Mouse (Mus musculus) midbrain, embryonic 16.5 days (tissue): ENCODE measurements around the gene Gm49318. TPM values are rescaled to one million over a fixed set of nuclear protein-coding genes. Genes with fewer than 3 reads are reported as not detected.

Source experiments
- ATAC-seq: fragments of 200-750 bp; cut with Nextera tagmentation; 2 replicates; pipeline ENCODE4 v1.8.0; 2017; ENCODE audit warnings: moderate TSS enrichment
- H3K27ac ChIP-seq: fragments of 300-500 bp; sonication (generic); 2 replicates; pipeline ENCODE4 v1.5.1; 2014; ENCODE audit warnings: mild to moderate bottlenecking, low read length, mixed read lengths
- H3K27me3 ChIP-seq: fragments of 300-500 bp; sonication (generic); 2 replicates; pipeline ENCODE4 v1.6.1; 2014; ENCODE audit warnings: low read depth, low read length, mixed read lengths; ENCODE audit not compliant: control insufficient read depth, insufficient read depth
- H3K36me3 ChIP-seq: fragments of 300-500 bp; sonication (generic); 2 replicates; pipeline ENCODE4 v1.6.1; 2014; ENCODE audit warnings: mild to moderate bottlenecking, low read length, moderate library complexity, mixed read lengths; ENCODE audit not compliant: control insufficient read depth, insufficient read depth
- H3K4me1 ChIP-seq: fragments of 300-500 bp; sonication (generic); 2 replicates; pipeline ENCODE4 v1.6.1; 2014; ENCODE audit warnings: mild to moderate bottlenecking, low read length, mixed read lengths; ENCODE audit not compliant: control insufficient read depth, insufficient read depth
- H3K4me2 ChIP-seq: fragments of 300-500 bp; sonication (generic); 2 replicates; pipeline ENCODE4 v1.6.1; 2014; ENCODE audit warnings: mild to moderate bottlenecking, low read length, mixed read lengths
- H3K4me3 ChIP-seq: fragments of 300-500 bp; sonication (generic); 2 replicates; pipeline ENCODE4 v1.5.1; 2014; ENCODE audit warnings: low read depth, mild to moderate bottlenecking, low read length, moderate library complexity, mixed read lengths
- H3K9ac ChIP-seq: fragments of 300-500 bp; sonication (generic); 2 replicates; pipeline ENCODE4 v1.6.1; 2014; ENCODE audit warnings: low read depth, low read length, mixed read lengths
- H3K9me3 ChIP-seq: fragments of 300-500 bp; sonication (generic); replicated peaks from 2 replicates; pipeline ENCODE4 v1.6.1; 2014; ENCODE audit warnings: mild to moderate bottlenecking, low read length, mixed read lengths; ENCODE audit not compliant: control insufficient read depth, poor library complexity, severe bottlenecking
- WGBS: fragments of 180-500 bp; shearing (Covaris S2); extraction: QIAGEN DNeasy Blood & Tissue Kit; methylation state at CpG from one replicate; pipeline ENCODE4 v1.1.7; 2014; 5-methylcytosine and 5-hydroxymethylcytosine counted together
- polyA plus RNA-seq: library from polyadenylated mRNA; unstranded; fragments of >200 nt; fragmentation: Nextera tagmentation; extraction: Ambion mirVana; gene quantifications from 2 replicates; pipeline ENCODE4 v1.2.1, GENCODE M21; 2015

Gene Gm49318
- not detected in 2 replicates for polyA plus RNA-seq

DNA sequence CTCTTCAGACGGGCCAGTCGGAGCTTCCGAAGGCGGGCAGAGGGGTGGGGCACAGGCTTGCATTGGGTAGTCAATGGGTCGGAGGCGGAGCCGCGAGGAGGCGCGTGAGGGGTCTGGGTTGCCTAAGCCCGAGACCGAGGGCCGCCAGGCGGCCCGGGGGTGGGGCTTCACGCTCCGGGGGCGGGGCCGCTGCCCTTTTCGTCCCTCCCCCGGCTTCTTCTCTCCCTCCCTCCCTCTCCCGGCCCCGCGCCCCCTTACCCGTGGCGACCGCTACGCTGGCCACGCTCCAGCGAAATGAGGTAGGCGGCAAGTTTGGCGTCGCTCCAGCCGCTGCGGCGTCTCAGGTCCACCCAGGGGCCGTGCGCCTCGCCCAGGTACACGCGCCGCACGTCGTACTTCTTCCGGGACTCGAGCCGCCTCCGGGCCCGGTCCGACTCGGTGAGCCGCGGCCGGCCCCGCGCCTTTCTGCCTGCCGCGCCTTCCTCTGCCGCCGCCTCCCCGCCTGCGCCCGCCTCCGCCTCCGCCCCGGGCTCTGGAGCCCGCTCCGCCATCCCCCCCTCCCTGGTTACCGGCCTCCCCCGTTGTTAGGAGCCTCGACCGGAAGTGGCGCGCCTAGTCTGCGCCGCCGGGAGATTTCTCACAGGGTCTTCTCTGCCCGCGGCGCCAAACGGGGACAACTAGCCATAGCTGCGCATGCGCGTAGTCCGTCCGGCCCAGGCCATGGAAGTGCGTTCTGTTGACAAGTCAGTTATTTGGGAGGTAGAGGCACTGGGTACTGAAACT, at the start of gene Gm49318, which contains the start of gene Zfp653:
Gm49318 (minus strand) TSS at position 469 of the 783 bp plus-strand sequence.
Zfp653 (minus strand) TSS at position 586 of the 783 bp plus-strand sequence.
- Histone ChIP-seq H3K4me3 (peak within 1 kb of the TSS; percentile 71), H3K9ac (peak within 1 kb of the TSS; percentile 94), H3K36me3 (peaks cover 5% of the 10 kb centered on the region; the same call in 1 of the 2 replicates), H3K4me2 (peak within 1 kb of the TSS; percentile 69), H3K4me1 (peaks cover 12% of the 10 kb centered on the region), H3K27ac (peak within 1 kb of the TSS; percentile 98), H3K27me3 (no peaks in the 10 kb centered on the region), H3K9me3 (no peaks in the 10 kb centered on the region)
- ATAC-seq: peak; percentile 99
- WGBS: under 1% methylated on average over 72 of the region's 87 CpGs

DNA sequence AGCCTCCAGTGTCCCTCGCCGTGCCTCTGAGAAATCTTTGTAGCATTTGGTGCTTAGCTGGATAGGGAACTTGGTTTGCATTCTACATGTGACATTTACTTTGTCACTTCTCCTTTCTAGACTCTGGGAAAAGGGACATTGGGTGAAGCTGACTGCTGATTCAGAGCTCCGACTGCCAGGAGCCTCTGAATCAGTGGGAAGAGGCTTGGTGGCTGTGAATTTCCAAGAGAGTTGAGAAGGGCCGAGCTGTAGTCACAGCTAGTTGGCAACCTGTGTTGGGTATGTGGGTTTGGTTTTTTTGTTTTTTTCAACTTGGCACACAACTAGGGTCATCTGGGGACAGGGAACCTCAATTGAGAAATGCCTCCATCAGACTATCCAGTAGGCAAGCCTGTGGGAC, 48.5 kb upstream of the Gm49318 start:
- WGBS: 93% methylated on average over 4 of the region's 4 CpGs
- H3K9ac ChIP-seq: no peak overlapping the region
- no peak for ATAC-seq
- no peaks in the 10 kb centered on the region for H3K36me3 ChIP-seq
- H3K27ac ChIP-seq: no peak overlapping the region
- H3K4me3 ChIP-seq: no peak overlapping the region
- H3K27me3 ChIP-seq: no peaks in the 10 kb centered on the region; the same call in 1 of the 2 replicates
- no peaks in the 10 kb centered on the region for H3K9me3 ChIP-seq
- peaks cover 15% of the 10 kb centered on the region for H3K4me1 ChIP-seq
- no peak overlapping the region for H3K4me2 ChIP-seq

DNA sequence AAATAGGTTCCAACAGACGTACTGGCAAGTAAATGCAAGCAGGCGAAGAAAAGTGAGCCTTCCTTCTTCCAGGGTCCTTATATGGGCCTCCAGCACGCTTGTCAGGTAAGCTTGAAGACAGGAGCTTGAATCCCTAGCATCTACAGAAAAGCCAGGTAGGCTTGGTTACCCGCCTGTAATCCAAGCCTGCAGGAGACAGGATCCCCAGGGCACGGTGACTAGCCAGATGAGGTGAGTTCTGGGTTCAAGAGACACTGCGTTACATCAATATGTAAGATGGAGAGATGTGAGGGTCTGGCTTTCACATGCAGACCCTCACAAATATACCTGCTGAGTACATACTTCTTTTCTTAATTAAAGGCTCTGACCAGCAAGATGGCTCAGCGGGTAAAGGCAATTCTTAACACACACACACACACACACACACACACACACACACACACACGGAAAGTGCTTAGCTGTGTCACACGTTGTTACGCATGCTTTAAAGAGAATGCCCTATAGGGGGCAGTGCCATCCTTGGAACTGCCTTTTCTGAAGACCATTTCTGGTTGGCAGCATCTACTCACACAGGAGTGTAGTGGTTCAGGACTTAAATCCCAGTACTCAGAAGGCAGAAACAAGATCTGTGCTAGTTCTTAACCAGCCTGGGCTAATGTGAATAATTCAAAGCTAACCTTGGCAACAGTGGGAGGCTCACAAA, 46.8 kb upstream of the Gm49318 start:
- Histone ChIP-seq H3K4me3 (peak overlapping the region; percentile 72), H3K9me3 (no peaks in the 10 kb centered on the region), H3K4me1 (peaks cover 15% of the 10 kb centered on the region), H3K27me3 (no peaks in the 10 kb centered on the region), H3K36me3 (peaks cover 1% of the 10 kb centered on the region; the same call in 1 of the 2 replicates), H3K4me2 (peak overlapping the region; percentile 97), H3K9ac (peak overlapping the region; percentile 73), H3K27ac (peak overlapping the region; percentile 77; the same call in 1 of the 2 replicates)
- 46% methylated on average over 10 of the region's 10 CpGs for WGBS
- no peak for ATAC-seq

DNA sequence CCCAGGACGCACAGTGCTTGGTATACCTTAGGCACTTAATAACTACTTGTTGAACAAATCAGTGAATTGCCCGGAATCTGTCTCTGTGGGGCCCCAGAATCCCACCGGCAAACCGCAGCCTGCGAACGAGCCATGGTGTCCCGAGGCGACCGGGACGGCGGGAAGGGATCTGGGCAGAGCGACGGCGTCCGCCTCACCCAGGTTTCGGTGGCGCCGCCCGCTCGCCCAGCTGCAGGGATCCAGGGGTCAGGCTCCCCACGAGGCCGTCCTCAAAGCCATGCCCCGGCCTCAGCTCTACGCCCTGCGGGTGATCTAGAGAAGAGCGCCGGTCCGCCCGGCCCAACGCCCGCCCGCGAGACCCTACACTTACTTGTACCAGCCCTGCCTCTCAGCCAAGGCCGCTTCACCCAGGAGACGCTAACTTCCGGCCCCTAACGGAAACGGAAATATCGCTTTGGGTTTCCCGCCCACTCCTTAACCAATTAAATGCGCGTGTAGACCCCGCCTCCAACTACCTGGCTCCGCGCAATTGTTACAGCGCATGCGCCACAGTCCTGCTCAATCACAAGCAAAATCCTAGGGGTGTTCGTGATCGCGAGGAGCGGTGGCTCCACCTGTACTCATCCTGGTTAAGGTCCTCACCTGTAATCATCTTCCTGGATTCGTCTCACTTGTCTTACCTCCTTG, 45.8 kb upstream of the Gm49318 start, which contains the start of gene Elof1:
Elof1 (minus strand) TSS at position 433 of the 687 bp plus-strand sequence.
- WGBS: under 1% methylated on average over 52 of the region's 52 CpGs
- H3K4me1 ChIP-seq: peaks cover 15% of the 10 kb centered on the region

DNA sequence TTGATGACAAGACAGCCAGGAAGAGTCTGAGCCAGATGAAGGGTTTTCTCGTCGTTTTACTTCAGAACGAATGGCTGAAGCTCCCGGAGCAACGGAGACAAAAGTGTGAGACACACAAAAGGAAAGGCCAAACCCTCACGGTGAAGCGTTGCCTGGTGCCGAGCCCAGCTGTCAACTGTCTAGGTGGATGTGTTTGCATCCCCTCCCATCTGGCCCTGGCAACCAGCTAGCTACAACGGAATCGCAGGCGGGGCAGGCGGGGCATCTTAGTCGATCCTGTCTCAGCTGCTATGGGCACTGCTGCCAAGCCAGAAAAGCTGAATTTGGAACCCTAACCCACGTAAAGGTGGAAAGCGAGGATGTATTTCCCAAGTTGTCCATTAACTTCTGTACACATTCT, 45.0 kb upstream of the Gm49318 start:
- Histone ChIP-seq H3K9me3 (no peaks in the 10 kb centered on the region), H3K36me3 (peaks cover 16% of the 10 kb centered on the region), H3K4me3 (peak overlapping the region; percentile 72), H3K4me1 (peaks cover 15% of the 10 kb centered on the region), H3K27ac (no peak overlapping the region), H3K9ac (peak overlapping the region; percentile 79), H3K4me2 (peak overlapping the region; percentile 97), H3K27me3 (no peaks in the 10 kb centered on the region)
- ATAC-seq: no peak
- WGBS: 17% methylated on average over 15 of the region's 15 CpGs

More for the DNA sequence above, 45.8 kb upstream of the Gm49318 start, which contains the start of gene Elof1:
- ATAC-seq: peak; percentile 96
- peak within 1 kb of the TSS; percentile 97 for H3K4me2 ChIP-seq
- H3K36me3 ChIP-seq: peaks cover 11% of the 10 kb centered on the region
- no peaks in the 10 kb centered on the region for H3K9me3 ChIP-seq
- peak within 1 kb of the TSS; percentile 79 for H3K9ac ChIP-seq
- H3K4me3 ChIP-seq: peak within 1 kb of the TSS; percentile 72
- H3K27me3 ChIP-seq: no peaks in the 10 kb centered on the region
- H3K27ac ChIP-seq: peak within 1 kb of the TSS; percentile 77

DNA sequence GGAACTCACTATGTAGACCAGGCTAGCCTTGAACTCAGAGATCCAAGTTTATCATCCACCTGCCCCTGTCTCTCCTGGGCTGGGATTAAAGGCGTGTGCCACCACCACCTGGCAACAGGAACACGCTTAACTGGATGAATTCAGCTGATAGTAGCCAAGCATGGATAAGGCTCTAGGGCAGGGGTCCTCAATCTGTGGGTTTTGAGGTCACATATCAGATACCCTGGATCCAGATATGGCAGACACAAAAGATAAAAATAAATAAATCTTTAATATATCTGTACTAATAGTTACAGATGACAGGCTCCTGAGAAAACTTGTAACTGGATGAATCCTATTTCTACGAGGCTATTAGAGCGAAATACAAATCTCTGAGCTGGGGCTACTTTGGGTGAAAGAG, 44.6 kb upstream of the Gm49318 start:
- WGBS: 87% methylated on average over 4 of the region's 4 CpGs
- Histone ChIP-seq H3K4me3 (peak overlapping the region; percentile 72), H3K27me3 (no peaks in the 10 kb centered on the region), H3K36me3 (peaks cover 20% of the 10 kb centered on the region), H3K4me2 (peak overlapping the region; percentile 97), H3K27ac (no peak overlapping the region), H3K4me1 (peaks cover 15% of the 10 kb centered on the region), H3K9ac (peak overlapping the region; percentile 79), H3K9me3 (no peaks in the 10 kb centered on the region)
- ATAC-seq: no peak

DNA sequence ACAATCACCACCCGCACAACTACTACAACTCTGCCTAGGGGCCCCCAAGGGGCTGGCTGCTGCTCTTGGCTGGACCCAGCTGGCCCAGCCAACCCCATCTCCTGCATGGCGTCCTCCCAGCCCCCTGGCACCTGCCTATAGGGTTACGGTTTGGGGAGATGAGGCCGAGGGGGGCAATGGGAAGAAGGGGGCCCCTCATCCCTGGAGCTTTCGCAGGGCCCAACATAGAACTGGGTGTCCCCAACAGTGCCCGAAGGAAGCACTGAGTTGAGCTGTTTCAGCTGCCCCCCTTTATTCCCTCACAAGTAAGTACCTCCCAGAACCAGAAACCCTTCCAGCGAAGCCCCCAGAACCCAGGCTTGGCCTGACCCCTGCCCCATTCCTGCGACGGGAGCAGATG, 37.1 kb upstream of the Gm49318 start:
- Histone ChIP-seq H3K36me3 (peaks cover 27% of the 10 kb centered on the region), H3K4me2 (no peak overlapping the region), H3K27ac (no peak overlapping the region), H3K27me3 (no peaks in the 10 kb centered on the region), H3K9me3 (no peaks in the 10 kb centered on the region), H3K4me1 (no peaks in the 10 kb centered on the region), H3K4me3 (no peak overlapping the region), H3K9ac (no peak overlapping the region)
- peak; percentile 60; the same call in 1 of the 2 replicates for ATAC-seq
- WGBS: 95% methylated on average over 9 of the region's 9 CpGs

DNA sequence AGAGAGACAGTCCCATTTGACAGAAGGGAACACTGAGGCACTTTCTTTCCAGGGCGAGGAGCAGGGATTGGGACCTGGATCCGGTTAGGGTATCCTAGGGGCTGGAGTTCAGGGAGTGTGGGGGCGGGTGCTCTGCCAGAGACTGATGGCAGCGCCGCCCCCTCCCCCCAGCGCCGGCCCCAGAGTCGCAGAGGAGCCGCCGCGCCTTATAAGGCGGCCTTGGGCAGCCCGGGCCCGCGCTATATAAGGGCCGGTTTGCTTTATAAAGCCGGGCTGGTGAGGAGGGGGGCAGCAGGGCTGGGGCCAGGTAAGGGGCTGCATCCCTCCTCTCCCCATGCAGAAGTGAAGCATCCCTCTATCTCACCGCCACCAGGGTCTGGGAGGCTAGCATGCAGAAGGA, 28.9 kb upstream of the Gm49318 start:
- no peaks in the 10 kb centered on the region; the same call in 1 of the 2 replicates for H3K4me1 ChIP-seq
- WGBS: 4% methylated on average over 18 of the region's 18 CpGs
- H3K9ac ChIP-seq: no peak overlapping the region
- ATAC-seq: no peak
- no peak overlapping the region for H3K4me2 ChIP-seq
- peaks cover 24% of the 10 kb centered on the region for H3K27me3 ChIP-seq
- no peaks in the 10 kb centered on the region for H3K36me3 ChIP-seq
- H3K9me3 ChIP-seq: no peaks in the 10 kb centered on the region
- no peak overlapping the region for H3K4me3 ChIP-seq
- H3K27ac ChIP-seq: no peak overlapping the region
